Mouse (Mus musculus): Measurements from ENCODE around the gene Sycp2l. TPM values are rescaled to one million over a fixed set of nuclear protein-coding genes. Genes with fewer than 3 reads are reported as not detected.

The Sycp2l gene
- total and polyA plus RNA-seq, 2 experiments from 2014 or later, result 0.23 TPM; not detected in 1

DNA sequence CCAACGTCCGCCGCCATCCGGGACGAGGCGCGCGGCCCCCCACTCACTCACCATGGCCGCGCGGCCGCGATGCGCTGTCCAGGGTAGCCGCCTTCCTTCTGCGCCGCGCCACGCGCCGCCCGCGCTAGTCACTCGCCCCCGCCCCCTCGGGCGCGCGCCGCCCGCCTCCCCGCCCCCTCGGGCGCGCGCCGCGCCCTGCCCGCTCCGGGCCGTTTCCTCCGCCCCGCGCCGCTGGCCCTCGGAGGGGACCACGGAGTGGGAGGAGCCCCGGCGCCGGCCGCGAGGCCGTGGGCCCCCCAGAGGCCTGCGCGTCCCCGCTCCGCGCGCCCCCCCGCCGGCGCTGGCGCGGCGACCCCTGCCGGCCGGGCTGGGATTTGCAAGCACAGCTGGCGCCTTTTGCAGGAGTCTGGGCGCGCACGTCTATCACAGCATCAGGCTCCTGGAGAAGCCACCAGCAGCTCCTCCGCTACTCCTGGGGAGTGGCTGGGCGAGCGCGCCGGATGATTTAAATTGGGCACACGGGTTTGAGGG is 106.3 kb downstream of the Sycp2l start, which contains the start of gene Elovl2:
Gene Elovl2 (minus strand): TSS at position 102 of the 531 bp plus-strand sequence.
- peaks cover 8% of the 10 kb centered on the region; the same call in 1 of the 2 replicates for H3K9me3 ChIP-seq (ENCODE audit: low read length)
- DNase-seq (ENCODE audit: low spot score) (peak; percentile 92), ATAC-seq (peak; percentile 96)
- H3K9ac ChIP-seq (replicated peaks; ENCODE audit: low read length), result peak within 1 kb of the TSS; percentile 88
- TF ChIP-seq CTCF (IDR thresholded peaks at IDR 0.05; ENCODE audit: low read depth), result peak; percentile 61
- 3% methylated on average over 34 of the region's 77 CpGs for WGBS
- H3K4me2 ChIP-seq (ENCODE audit: low read depth, low read length), result peak within 1 kb of the TSS; percentile 59
- peak within 1 kb of the TSS; percentile 85 for H3K4me3 ChIP-seq (ENCODE audit: low read length)
- H3K27me3 ChIP-seq (ENCODE audit: insufficient read depth, low read length), result no peaks in the 10 kb centered on the region
- peak within 1 kb of the TSS; percentile 78 for H3K27ac ChIP-seq
- no peaks in the 10 kb centered on the region for H3K36me3 ChIP-seq (ENCODE audit: insufficient read depth, low read length)
- H3K4me1 ChIP-seq (ENCODE audit: insufficient read depth, low read length), result no peaks in the 10 kb centered on the region

Other genes starting within 250 kb of the Sycp2l start
- 34.2 and 42.2 TPM in 2 replicates for gene Pak1ip1, start 113.3 kb upstream of the Sycp2l start, total RNA-seq (2014; rRNA removed)
- 45.8 and 50.6 TPM in 2 replicates for gene Pak1ip1, start 113.3 kb upstream of the Sycp2l start, polyA plus RNA-seq (2015; fragmentation: Nextera tagmentation; extraction: Ambion mirVana)
- 45.5 and 63.2 TPM in 2 replicates for gene Tmem14c, start 98.0 kb upstream of the Sycp2l start, total RNA-seq (2014; rRNA removed)
- 140 and 141 TPM in 2 replicates for gene Tmem14c, start 98.0 kb upstream of the Sycp2l start, polyA plus RNA-seq (2015; fragmentation: Nextera tagmentation; extraction: Ambion mirVana)
- 0.18 and 1.2 TPM in 2 replicates for gene Mak, start 34.6 kb upstream of the Sycp2l start, total RNA-seq (2014; rRNA removed)
- gene Mak, start 34.6 kb upstream of the Sycp2l start, polyA plus RNA-seq (2015; fragmentation: Nextera tagmentation; extraction: Ambion mirVana), result 1.3 and 1.4 TPM in 2 replicates
- not detected in 2 replicates for gene Gcm2, start 3.3 kb upstream of the Sycp2l start, total RNA-seq (2014; rRNA removed)
- not detected in 2 replicates for gene Gcm2, start 3.3 kb upstream of the Sycp2l start, polyA plus RNA-seq (2015; fragmentation: Nextera tagmentation; extraction: Ambion mirVana)
- gene Elovl2, start 106.1 kb downstream of the Sycp2l start, total RNA-seq (2014; rRNA removed), result 26.8 and 32.3 TPM in 2 replicates
- 29.9 and 31.2 TPM in 2 replicates for gene Elovl2, start 106.1 kb downstream of the Sycp2l start, polyA plus RNA-seq (2015; fragmentation: Nextera tagmentation; extraction: Ambion mirVana)
- 44.2 and 44.8 TPM in 2 replicates for gene Smim13, start 135.5 kb downstream of the Sycp2l start, total RNA-seq (2014; rRNA removed)
- gene Smim13, start 135.5 kb downstream of the Sycp2l start, polyA plus RNA-seq (2015; fragmentation: Nextera tagmentation; extraction: Ambion mirVana), result 26.7 and 27.5 TPM in 2 replicates
- not detected in 2 replicates for gene Gm17364, start 159.7 kb downstream of the Sycp2l start, total RNA-seq (2014; rRNA removed)
- not detected in 2 replicates for gene Gm17364, start 159.7 kb downstream of the Sycp2l start, polyA plus RNA-seq (2015; fragmentation: Nextera tagmentation; extraction: Ambion mirVana)